Mouse (Mus musculus) right cerebral cortex, postnatal 25 days (tissue): Measurements from ENCODE around the gene Marcks.

Experiments used
- DNase-seq: peaks from one replicate; pipeline ENCODE4 v3.0.0; 2022

Marcks gene

DNA sequence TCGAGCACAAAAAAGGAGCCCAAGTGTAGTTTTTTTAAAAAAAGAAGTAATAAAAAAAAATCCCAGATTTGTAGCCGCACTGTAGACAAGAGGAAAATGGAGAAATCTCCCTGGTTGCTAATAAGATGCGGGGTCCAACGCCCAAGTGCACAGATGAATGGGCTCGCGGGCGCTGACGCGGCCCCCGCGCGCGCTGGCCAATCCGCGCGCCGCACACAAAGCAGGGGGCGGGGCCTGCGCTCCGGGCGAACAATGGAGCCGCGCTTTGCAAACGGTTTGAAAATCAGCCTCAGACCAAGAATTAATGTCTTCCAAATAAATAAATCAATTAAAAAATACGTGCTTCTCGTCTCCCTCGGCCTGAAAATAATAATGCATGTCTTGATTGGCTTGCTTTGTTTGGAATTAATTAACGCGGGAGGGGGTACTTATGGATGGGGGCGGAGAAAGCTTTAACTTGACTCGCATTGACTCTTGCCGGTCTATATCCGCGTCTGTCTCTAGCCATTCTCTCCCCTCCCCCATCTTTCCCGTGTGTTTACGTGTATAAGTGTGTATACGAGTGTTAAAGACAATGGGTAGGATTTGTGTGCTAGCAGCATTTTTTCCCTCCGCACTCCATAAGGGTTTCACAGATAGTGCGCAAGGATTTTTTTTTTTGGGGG is at the start of gene Marcks:
Gene Marcks (minus strand): TSS at position 143 of the 665 bp plus-strand sequence.
- peak; percentile 90 for DNase-seq

DNA sequence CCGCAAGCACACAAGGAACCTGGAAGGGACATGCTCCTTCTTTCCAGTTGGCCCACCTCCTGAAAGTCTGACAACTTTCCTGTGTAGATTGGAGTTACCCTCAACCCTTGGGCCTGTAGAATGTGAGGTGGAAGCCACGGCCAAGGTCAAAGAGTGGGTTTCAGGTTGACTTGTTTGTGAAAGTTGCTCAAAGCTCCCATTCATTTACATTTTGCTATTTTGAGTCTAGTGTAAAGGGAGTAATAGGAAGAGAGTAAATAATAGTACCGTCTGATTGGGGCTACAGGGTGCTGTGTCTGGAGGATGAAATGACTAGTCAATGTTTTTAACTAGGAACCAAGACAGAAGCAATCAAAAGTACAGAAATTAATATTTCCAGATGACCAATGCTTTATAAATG is 38.4 kb upstream of the Marcks start:
- DNase-seq = no peak

DNA sequence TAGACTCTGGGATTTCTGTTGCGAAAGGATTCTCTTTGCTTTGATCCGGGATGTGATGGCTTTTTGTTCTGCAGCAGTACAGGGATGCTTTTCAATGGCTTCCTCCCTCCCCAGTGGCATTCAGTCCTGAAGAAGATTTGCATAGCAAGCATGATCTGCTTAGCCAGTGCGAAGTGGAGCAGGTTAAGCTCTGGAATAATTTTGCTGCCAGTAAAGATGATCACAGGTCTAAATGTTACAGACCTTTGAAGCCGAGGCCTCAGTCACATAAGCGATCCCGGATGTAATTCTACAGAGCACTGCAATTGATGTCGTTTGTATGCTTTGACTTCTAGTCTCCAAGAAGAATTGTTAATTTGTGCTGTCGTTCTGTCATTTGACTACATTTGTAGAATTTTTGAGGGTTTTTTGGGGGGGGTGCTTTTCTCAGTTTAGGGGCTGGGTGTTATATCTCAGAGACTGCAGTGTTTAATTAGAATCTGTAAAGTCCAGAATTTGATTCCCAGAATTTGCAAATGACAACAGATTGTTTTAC is 33.8 kb upstream of the Marcks start:
- DNase-seq = no peak

DNA sequence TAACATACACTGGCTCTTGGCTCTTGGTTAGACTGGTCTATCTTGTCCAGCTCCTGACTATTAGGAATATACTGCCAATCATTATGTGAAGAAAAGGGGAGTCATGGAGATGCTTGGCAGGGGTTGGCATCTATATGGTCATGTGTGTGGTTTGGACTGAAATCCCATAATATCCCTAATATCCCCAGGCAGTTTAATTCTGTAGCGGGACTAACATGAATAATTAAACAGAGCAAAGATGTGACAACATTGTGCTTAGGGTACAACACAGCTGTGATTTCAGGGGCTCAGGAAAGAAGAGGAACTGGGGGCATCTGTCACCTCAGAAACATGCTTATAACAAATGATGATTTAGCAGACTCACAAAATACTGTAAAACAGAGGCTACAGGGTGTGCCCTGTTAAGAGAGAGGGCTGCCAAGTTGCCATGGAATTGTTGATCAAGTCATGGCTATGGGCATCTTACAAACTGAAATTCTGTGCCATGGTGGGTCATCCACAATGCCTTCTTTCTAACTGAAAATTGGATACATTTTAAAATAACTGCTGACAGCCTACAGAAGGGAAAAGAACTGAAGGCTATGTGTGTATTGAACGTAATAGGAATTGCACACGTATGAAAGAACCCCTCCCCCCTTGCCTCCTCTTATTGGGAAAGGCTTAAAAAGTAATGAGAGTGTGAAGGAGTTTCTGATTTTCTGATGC is 33.1 kb upstream of the Marcks start:
- no peak for DNase-seq

DNA sequence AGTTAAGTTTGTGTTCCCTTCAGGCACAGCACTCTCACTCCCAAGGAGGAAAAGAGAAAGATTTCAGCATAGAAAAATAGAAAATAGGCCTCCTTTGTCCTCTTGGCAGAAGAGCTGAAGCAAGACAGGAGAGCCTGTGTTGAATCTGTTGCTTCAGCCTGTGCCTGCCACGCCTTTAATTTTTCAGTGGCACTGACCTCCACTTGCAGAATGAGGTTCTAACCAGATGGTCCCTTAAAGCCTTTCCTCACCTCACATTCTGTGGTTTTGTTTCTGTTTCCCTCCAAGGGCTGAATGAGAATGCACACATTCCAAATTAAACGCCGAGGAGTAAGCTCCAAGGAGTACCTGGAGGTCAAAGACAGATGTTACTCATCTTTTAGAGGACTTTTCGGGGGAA is 32.2 kb upstream of the Marcks start:
- no peak for DNase-seq

DNA sequence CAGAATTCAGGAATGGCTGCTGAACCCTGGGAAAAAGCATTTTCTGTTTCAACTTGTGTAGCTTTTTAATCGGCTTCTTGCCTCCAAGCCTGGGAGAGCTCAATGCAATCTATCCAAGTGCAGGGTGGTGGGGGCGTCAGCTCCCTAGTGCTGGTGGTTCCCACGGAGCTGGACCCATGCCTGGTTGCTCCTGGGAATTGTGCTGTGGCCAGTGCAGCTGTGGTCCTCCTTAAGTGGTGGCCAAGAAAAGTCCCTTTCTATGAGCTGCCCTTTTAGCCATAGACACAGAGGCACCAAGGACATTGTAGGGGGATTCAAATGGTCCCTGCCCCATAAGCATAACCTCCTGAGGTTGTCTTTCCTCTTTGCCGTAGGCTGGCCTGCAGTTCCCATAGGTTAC is 31.7 kb upstream of the Marcks start:
- no peak for DNase-seq

DNA sequence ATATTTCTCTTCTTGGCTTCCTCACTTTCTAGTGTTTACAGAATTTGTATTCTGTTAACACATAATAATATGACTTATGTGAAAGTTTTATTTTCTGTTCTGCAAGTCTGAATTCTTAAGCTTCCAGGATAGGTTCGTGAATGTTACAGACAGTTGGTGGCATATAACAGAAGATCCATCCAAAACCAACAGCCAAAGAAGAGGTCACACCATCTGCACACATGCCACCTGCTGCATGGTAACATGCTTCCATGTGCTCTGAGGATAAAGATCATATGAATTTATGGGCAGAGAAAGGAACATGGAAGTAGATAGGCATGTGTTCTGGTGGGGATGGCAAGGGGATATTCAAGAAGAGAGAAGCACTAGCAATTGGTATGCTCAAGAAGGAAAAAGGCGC is 28.8 kb upstream of the Marcks start:
- DNase-seq = no peak

DNA sequence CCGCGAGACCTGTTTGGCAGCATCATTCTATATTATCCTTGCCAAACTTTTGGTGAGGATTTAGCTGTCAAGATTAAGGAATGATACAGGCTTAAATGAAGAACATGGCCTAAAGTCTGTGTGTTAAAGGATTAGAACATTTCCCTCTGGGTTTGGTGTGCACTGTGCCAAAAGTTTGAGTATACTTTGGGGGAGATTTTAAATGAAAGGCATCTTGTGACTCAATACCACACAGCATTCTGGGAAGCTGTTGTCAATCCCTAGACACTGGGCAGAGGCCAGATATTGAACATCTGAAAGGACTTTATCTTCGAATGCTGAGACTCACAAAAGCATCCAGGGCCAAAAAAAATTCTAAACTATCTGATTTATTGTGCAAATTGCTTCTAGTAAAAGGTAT is 21.0 kb upstream of the Marcks start:
- DNase-seq = no peak

DNA sequence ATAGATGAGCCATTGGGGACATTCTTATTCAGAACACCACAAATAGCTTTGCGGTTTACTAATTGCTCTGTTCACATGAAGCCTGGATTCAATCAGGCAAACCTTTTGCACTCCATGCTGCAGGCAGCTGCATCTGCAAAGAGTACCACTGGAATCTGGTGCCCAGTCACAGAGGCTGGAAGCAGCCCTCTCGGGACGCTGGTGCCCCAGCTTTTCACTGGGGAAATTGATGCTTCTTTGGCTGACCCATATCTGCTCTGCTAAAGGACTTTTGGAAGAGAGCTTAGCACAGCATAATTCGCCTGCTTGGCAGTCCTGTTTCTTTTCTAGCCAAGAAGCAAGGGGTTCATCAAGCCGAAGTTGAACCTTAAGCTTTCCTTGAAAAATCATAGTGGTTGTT is 18.4 kb upstream of the Marcks start:
- DNase-seq = no peak

DNA sequence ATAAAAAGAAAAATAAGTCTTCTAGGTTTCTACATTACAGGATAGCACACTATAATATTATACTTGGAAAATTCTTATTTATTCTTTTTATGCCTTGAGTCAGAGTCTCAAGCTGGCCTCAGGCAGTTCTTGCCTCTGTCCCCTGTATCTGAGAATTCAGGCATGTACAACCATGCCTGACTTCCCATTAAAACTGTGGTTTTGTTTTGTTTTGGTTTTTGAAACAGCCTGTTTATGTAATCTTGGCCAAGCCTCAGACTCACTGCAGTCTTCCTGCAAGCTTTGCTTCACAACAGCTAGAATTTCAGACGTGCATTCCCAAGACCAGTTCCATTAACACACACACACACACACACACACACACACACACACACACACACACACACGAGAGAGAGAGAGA is 16.4 kb upstream of the Marcks start:
- no peak for DNase-seq

DNA sequence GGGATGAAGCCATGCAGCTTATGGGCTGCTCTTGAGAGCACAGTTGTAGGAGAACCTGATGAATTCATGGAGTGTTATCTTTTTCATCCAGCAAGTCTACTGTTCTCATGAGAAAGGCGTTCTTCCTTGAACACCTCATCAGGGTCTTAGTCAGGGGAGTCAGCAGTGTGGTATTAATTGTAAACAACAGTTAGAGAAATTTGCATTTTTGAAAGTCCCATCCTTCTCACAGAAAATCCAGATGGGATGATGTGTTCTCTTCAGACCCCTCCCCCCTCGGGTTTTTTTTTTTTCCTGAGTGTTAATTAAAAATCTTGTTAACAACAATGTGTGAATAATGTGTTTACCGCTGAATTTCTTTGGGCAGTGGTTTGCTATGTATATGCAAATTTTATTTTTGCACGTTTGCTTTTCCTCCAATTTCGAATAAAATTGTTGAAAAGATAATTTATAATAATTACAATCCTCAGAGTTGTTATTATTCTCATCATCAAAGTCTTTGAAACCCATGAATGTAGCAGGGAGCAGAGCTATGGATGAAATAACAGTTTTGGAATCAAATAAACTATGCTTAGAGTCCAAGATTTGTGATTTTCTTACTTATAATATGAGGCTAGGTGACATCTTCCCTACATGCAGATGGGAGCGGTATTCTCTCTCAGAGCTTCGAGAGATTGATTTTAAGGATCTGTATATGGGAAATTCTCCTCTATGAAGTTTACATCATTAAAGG is 13.0 kb upstream of the Marcks start:
- no peak for DNase-seq

DNA sequence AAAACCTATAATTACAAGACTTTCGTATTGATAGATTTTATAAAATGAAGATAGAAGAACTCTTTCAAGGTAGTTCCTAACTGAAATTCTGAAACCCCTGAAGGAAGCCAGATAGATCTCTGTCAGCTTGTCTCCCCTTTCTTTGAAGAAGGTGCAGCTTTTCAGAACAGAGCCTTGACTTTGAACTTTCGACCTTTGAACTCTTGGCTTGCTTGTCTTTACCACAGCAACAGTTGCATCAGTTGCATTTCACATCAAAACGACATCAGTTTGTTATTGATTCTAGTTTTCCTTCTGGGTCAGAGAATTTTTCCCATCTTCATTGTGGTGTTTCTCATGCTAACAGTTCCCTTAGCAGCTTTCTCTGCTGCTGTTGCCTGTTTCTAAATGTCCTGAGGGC is 9.3 kb upstream of the Marcks start:
- DNase-seq = no peak

DNA sequence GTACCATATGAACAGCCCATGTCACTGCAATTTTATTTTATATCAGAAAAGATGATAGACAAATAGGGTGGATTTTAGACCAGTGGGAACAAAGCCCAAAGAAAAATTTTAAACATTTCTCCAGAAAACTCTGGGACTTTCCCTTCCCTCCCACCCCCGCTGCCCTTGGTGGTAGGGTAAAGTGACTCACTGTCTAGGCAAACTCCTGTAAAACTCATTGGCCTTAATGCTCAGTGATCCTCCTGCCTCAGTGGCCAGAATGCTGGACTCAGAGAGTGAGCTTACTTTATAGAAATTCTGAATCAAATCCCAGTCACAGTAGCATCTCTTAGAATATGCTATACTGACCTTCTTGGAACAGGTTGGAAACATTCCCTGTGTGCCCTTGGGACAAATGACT is 6.7 kb upstream of the Marcks start:
- no peak for DNase-seq

DNA sequence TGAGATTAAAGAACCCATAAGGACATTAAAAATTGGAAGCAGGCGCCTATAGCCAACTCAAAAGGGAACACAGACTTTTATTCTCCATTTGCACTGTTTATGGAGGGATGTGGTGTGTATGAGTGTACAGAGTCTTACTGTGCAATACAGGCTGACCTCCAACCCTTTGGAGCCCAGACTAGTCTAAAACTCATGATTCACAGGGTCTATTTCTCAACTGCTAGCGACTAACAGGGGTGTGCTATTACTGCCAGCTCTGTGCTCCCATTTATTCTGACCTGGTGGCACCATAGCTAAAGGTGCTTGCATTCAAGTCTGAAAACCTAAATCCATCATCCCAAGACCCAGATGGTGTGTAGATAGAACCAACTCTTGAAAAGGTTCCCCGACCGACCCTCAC is 2.9 kb upstream of the Marcks start:
- DNase-seq = peak; percentile 8

DNA sequence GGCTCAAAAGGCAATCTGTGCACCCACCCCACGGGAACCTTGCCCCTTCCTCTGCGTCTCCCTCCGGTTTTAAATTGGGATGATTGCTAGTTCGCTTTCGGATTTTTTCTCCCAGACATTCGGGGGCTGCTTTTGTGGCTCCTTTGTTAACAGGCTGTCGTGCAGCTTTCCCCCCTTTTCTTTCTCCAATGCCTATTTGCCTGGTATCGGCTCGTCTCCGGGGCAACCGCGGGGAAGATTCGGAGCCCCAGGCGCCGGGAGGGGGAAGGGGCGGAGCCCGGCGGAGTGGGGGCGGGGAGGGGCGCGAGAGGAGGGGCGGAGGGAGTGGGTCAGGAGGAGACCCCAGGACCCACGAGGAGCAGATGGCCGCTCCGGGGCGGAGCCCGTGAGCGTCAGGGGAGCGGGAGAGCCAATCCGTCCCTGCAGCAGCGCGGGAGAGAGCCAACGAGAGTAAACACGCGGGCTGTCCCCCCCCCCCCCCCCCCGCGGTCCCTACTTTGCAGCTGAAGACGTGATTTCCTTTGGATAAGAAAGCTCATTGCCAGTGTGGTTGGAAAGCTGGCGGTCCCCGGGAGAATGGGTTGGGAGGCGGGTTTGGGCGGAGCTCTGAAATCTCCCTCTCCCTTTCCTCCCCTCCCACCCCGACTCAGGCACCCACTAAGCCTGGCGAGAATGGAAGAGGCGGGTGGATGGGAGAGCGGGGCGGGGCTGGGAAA is 2.2 kb upstream of the Marcks start:
- DNase-seq = peak; percentile 86

DNA sequence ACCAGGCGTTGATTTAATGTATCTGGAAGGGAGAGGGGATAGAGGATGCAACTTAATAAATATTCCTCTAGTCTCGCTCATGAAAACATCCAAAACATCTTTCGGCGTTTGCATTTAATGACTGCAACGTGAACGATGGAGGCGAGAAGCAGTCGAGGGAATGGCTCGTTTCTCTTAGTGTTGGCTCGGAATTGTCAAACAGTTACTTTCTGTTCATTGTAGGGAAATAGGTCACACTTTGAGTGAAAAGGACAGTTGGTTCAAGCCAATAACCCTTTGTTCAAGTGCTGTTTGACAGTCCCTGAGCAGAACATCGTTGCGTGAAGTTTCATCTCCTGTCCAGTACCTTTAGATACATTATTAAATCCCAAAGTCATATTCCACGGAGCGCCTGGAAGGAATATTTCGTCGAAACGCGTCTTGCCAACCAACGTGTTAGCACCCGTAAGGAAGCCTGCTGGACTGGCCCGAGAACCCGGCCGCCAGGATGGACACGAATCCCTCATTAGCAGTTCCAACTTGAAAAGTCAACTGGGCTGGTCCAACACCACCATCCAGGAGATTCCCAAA is 1.5 kb upstream of the Marcks start:
- DNase-seq = no peak

DNA sequence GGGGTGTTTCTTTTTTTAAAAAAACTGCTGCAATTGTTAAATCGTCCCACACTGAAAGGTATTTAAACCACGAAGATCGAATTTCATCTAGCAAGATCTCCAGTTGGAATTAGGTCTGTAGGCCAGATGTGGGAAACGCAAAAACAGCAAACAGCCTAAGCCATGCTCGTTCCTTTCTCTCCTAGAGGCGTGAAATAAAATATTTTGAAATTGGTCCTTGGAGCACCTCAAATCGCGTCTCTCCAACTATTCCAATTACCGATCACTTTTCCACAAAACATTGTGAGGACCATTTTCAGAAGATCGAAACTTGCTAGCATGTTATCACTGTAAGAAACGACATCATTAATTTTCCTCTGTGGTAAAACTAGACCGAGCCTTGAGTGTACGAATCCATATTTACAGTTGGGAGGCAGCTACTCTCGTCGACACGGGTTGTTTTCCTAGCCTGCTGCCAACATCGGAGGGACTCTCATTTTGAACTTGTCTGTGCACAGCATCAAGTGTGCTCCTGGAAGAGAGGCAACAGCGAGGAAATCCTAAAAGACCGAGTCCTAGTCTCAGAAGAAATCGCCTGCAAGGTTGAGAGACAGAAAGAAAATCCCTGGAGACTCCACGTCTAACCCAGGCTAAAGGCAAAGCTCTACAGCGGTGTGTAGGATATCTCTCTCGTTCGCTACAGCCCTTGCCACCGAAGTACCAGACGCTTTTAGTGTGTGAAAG is 884 bp upstream of the Marcks start:
- peak; percentile 41 for DNase-seq

DNA sequence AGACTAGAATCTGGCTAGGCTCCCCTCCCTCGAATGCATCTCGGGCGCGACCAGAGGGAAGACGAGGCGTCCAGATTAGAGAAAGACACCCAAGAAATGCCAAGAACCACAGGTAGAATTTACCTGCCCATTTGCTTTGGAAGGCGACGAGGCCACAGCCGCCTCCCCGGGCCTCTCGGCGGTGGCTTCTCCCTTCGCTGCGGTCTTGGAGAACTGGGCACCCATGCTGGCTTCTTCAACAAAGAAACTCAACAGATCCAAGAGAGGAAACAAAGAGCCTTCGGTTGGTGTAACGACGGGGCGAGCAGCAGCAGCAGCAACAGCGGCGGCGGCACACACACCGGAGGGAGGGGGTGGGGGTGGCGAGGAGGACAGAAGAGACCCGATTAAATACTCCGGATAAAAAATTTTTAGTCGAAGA is 399 bp downstream of the Marcks start:
- DNase-seq = peak; percentile 47

DNA sequence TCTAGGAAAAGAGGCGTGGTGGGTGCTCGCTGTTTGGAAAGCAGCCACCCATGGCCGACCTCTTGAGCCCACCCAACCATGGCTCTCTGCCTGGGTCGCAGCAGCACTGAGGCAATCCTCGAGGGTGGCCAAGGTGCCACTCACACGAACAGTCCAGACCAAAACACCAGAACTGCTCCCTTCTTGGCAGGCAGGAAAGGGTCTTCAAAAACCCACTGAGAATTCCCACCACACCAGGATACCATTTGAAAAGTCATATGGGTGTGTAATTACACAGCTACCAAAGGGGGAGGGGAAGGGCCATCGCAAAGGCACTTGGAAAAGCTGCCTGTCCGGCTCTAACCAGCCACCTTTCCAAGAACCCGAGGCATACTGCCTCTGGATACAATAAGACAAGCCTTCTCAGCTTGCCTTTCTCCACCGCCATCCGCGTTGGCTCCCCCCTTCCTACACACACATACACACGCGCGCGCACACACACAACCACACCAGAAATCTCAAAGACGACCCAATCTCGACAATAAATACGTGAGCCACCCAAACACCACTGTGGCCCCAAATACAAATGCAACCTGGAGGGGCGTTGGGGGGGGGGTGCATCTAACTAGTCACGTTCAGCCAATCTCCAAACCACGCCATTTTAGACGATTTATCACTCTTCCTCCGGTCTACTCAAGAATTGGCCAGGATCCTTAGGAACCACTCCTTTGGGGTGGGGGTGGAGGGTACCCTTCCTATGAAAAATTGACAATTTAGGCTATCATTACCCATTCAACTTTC is 999 bp downstream of the Marcks start:
- DNase-seq = peak; percentile 65

DNA sequence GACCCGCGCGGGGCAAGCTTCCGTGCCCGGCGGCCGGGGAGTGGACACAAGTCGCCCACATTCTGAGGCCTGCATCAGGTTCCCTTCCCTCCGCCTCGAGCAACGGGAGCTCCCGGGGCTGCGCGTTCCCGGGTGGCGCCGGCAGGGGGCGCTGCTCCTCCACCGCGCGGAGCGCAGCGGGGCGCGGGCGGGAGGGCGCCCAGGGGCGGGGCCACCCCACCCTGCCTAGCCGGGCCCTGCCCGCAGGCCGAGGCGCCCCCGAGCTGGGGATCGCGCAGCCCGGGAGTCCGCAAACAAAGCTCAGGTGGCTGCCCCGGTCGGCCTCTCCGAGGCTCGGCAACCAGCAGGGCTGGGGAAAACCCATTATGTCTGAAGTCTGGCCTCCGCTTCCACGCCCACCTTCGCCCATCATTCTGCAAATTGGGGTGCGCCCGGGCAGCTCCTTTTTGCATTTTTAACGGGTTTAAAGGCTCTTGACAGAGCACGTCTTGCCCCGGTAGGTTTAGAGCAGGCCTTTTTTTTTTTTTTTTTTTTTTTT is 1.7 kb downstream of the Marcks start:
- peak; percentile 95 for DNase-seq
